Mouse (Mus musculus) hindbrain, embryonic 10.5 days (tissue): Measurements from ENCODE around the gene Nat8f1. TPM values are rescaled to one million over a fixed set of nuclear protein-coding genes. Genes with fewer than 3 reads are reported as not detected.

Experiments
- DNase-seq: peaks from one replicate; pipeline ENCODE4 v3.0.0-alpha.2; 2017; ENCODE audit warnings: low spot score
- H3K27ac ChIP-seq: fragments of 300-500 bp; sonication (generic); 2 replicates; pipeline ENCODE4 v1.5.1; 2016; ENCODE audit warnings: mild to moderate bottlenecking, moderate library complexity
- H3K27me3 ChIP-seq: fragments of 300-500 bp; sonication (generic); 2 replicates; pipeline ENCODE4 v1.6.1; 2016; ENCODE audit warnings: mild to moderate bottlenecking; ENCODE audit not compliant: poor library complexity, insufficient read depth, severe bottlenecking
- H3K36me3 ChIP-seq: fragments of 300-500 bp; sonication (generic); 2 replicates; pipeline ENCODE4 v1.6.1; 2016; ENCODE audit warnings: mild to moderate bottlenecking, moderate library complexity
- H3K4me1 ChIP-seq: fragments of 300-500 bp; sonication (generic); replicated peaks from 2 replicates; pipeline ENCODE4 v1.6.1; 2016; ENCODE audit warnings: mild to moderate bottlenecking
- H3K4me3 ChIP-seq: fragments of 300-500 bp; sonication (generic); 2 replicates; pipeline ENCODE4 v1.5.1; 2016; ENCODE audit warnings: mild to moderate bottlenecking, moderate library complexity
- H3K9me3 ChIP-seq: fragments of 300-500 bp; sonication (generic); 2 replicates; pipeline ENCODE4 v1.6.1; 2016; ENCODE audit warnings: mild to moderate bottlenecking, moderate library complexity
- WGBS: fragments of 180-500 bp; shearing (Covaris S2); methylation state at CpG from one replicate; pipeline ENCODE4 v1.1.7; 2016; 5-methylcytosine and 5-hydroxymethylcytosine counted together
- polyA plus RNA-seq: library from polyadenylated mRNA; unstranded; fragments of >200 nt; fragmentation: Nextera tagmentation; extraction: Ambion mirVana; gene quantifications from 2 replicates; pipeline ENCODE4 v1.2.1, GENCODE M21; 2016

Gene Nat8f1
- polyA plus RNA-seq, 1 experiment from 2014 or later, result 7.2 TPM

GRCm38 (mm10) chr6:85861247-85861646 is 54.2 kb downstream of the Nat8f1 start:
- WGBS, result 80% methylated on average over 3 of the region's 3 CpGs
- Histone ChIP-seq H3K36me3 (no peaks in the 10 kb centered on the region), H3K4me1 (0 out of 2 replicates have a peak, but pooled peaks cover 2% of the 10 kb centered on the region), H3K9me3 (no peaks in the 10 kb centered on the region), H3K27ac (no peak overlapping the region), H3K4me3 (no peak overlapping the region), H3K27me3 (no peaks in the 10 kb centered on the region)
- no peak for DNase-seq

Other genes with a start within 250 kb of the Nat8f1 start
- not detected in 2 replicates for gene Nat8f7, start 202.5 kb downstream of the Nat8f1 start, polyA plus RNA-seq
- 0.20 and 0.25 TPM in 2 replicates for gene Nat8f3, start 149.9 kb downstream of the Nat8f1 start, polyA plus RNA-seq
- gene Nat8f6, start 94.7 kb downstream of the Nat8f1 start, polyA plus RNA-seq, result not detected in 2 replicates
- gene Nat8f5, start 94.7 kb downstream of the Nat8f1 start, polyA plus RNA-seq, result not detected in 2 replicates
- gene Nat8, start 83.6 kb downstream of the Nat8f1 start, polyA plus RNA-seq, result not detected in 2 replicates
- not detected in 2 replicates for gene Nat8f2, start 46.5 kb downstream of the Nat8f1 start, polyA plus RNA-seq
- 4.3 and 5.5 TPM in 2 replicates for gene Nat8f4, start 10.8 kb downstream of the Nat8f1 start, polyA plus RNA-seq
- gene Tprkb, start 3.8 kb downstream of the Nat8f1 start, polyA plus RNA-seq, result 33.4 and 35.2 TPM in 2 replicates
- 37.0 and 38.0 TPM in 2 replicates for gene Dusp11, start 46.0 kb upstream of the Nat8f1 start, polyA plus RNA-seq
- not detected in 2 replicates for gene Figla, start 100.5 kb upstream of the Nat8f1 start, polyA plus RNA-seq
- 43.6 and 84.1 TPM in 2 replicates for gene Add2, start 113.0 kb upstream of the Nat8f1 start, polyA plus RNA-seq